Mouse (Mus musculus): ENCODE data around the gene Tmem209.
A peak's percentile ranks its signal among the peaks of the same experiment; 100 is the strongest.

Tmem209 gene

GRCm38 (mm10) chr6:30460750-30461446 is 48.7 kb downstream of the Tmem209 start:
- DNase-seq = peak; percentile 20 to 21

DNA sequence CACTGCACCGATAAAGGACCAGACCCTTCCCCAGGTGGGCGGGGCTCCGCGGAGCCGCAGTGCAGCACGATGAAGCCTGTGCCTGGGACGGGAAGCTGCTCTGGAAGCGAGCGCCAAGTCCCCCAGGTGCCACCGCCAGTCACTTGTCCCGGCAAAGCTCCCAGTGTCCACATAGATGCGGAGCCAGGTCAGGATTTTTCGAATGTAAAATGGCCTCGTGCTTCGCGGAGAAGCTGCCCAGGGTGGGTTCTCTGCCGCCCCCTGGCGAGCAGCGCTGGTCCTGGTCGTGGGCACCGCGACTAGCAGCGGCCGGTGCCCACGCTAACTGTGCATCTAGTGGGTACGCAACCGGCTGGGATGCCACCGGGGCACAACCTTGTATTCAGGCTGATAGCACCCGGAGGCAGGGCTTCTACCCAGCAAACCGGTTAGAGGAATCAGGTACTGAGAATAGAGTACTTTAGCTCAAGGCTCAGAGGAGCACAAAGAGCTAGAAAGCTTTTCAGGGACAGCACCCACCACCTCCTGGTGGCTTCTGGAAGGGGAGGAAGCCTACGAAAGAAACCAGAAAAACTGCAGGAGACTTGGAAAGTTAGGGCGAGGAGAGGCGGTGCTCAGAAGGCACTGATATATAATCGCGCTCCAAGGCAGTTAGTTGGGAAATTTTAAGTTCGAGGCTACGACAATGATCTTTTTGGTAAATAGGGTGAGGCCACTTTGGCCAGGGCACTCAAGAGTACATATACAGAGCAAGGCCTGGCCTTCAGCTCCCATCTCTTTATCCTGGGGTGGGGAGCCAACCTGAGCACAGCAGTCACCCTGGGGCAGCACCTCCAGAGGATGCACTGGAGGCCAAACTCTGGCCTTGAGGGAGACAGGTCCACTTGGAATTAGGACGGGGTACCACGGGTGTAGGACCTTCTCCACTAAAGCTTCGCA is 49.5 kb downstream of the Tmem209 start:
- DNase-seq = peak; percentile 88 to 90

GRCm38 (mm10) chr6:30459056-30459747 is 50.4 kb downstream of the Tmem209 start:
- DNase-seq = peak in 1 of 2 experiments; percentile 5

DNA sequence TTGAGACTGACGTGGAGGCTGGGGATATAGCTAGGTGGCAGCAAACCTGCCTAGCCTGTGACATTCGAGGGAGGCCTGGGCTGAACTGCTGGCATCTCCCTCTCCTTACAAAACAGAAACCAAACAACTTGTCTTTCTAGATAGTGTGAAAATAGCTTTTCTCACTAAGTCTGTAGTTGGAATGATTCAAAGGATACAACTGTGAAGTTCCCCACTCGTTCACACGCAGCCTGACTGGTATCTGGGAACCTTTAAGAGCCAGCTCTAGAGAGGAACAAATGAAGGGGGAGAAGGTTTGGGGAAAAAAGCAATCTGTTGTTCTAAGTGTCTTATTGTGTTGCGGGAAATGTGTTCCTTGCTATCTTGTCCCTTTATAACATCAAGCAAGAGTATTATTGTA is 51.0 kb downstream of the Tmem209 start:
- no peak for DNase-seq

DNA sequence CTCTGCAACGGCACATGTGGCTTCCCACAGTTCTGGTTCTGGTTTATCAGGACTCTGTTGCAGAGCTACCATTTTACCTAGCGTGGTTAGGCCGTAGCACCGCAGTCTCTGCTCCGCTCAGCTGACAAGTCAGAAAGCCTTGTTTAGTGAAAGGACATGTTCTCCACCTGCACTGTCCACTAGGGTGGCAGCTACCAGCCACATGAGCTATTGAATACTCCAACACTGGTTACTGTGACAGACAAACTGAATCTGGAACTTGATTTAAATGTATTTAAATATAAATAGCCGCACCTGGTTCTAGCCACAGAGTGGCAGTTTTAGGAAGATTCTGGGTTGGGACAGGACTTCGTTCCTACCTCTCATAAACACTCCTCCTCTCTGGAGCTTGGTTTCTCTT is 52.6 kb downstream of the Tmem209 start:
- no peak for DNase-seq

DNA sequence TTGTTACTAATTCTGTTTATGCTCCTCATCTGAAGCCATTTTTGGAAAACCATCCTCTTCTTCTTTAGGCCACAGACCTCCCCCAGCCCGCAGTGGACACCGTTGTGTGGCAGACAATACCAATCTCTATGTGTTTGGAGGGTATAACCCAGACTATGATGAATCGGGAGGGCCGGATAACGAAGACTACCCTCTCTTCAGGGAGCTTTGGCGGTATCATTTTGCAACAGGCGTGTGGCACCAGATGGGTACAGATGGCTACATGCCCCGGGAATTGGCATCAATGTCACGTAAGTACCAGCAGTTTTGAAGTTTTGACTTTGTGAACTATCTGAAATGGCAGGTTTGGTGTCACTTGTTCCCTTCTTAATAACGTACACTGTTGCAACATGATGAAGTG is 70.0 kb downstream of the Tmem209 start:
- DNase-seq = no peak

- no peak for DNase-seq
Measured at GRCm38 (mm10) chr6:30437054-30437453, 72.5 kb downstream of the Tmem209 start.

DNA sequence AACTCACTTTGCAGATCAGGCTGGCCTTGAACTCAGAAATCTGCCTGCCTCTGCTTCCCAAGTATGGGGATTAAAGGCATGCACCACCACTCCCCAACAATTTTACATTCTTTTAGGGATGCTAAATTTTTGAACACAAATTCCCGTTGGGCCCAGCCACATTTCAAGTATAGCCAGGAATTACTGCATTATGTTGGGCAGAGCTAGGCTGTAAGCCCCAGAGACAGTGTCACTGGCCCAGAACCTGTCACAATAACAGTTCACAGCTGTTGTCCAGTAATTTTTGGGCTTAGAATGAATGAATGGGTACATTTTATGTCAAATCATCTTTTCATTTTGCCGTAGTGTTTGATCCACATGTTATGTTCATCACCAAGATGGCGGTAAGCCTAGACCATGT is 73.1 kb downstream of the Tmem209 start:
- DNase-seq = no peak

DNA sequence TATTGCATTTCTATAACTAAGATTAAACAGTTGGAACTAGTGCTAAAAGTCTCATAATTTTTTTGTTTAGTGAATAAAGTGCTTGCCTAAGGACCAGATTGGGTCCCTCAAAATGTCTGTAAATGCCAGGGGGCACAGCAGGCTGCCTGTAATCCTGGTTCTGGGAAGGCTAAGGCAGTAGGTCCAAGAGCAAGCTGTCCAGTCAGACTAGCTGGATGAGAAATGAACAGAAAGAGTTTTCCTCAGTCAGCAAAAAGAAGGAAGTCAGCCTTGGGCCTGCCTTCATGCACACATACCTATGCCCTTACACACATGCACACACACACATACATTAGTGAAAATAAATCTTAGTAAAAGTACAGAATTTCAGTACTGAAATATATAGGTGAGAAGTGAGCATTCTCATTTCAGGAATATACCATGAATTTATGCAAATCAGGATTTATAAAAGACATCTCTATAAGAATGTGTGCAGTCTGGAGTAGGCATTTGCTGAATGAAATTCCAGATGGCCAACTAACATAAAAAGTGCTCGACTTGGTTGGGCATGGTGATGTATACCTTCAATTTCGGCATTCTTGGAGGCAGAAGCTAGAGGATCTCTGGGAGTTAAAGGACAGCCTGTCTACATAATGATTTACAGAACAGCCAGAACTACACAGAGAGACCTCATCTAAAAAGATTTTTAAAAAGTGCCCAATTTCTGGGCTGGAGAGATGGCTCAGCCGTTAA is 77.0 kb downstream of the Tmem209 start:
- no peak for DNase-seq
